Mouse (Mus musculus): ENCODE data around the gene Snrk. TPM values are rescaled to one million over a fixed set of nuclear protein-coding genes. Genes with fewer than 3 reads are reported as not detected.
A peak's percentile ranks its signal among the peaks of the same experiment; 100 is the strongest.

Gene Snrk
- polyA plus RNA-seq, 1 experiment from 2014 or later = 49.9 TPM

GRCm38 (mm10) chr9:122185953-122186352 is 68.9 kb downstream of the Snrk start:
- Histone ChIP-seq H3K27me3 (no peaks in the 10 kb centered on the region), H3K27ac (peak overlapping the region; percentile 75), H3K9ac (no peak overlapping the region), H3K4me3 (no peak overlapping the region), H3K4me1 (replicated peaks) (peaks cover 39% of the 10 kb centered on the region), H3K36me3 (no peaks in the 10 kb centered on the region), H3K4me2 (no peak overlapping the region), H3K9me3 (replicated peaks) (no peaks in the 10 kb centered on the region)
- WGBS = 79% methylated on average over 6 of the region's 6 CpGs
- no peak for ATAC-seq (replicated peaks; ENCODE audit: insufficient number of reproducible peaks, insufficient read depth, low FRiP score, low read depth)

- Histone ChIP-seq H3K4me2 (no peak overlapping the region), H3K9ac (no peak overlapping the region), H3K27me3 (no peaks in the 10 kb centered on the region), H3K27ac (peak overlapping the region; percentile 75), H3K4me3 (no peak overlapping the region), H3K4me1 (replicated peaks) (peaks cover 39% of the 10 kb centered on the region), H3K9me3 (replicated peaks) (no peaks in the 10 kb centered on the region), H3K36me3 (no peaks in the 10 kb centered on the region)
- 50% methylated on average over 1 of the region's 1 CpGs for WGBS
- ATAC-seq (replicated peaks; ENCODE audit: insufficient number of reproducible peaks, insufficient read depth, low FRiP score, low read depth) = no peak
Measured at GRCm38 (mm10) chr9:122186643-122187226, 69.7 kb downstream of the Snrk start.

DNA sequence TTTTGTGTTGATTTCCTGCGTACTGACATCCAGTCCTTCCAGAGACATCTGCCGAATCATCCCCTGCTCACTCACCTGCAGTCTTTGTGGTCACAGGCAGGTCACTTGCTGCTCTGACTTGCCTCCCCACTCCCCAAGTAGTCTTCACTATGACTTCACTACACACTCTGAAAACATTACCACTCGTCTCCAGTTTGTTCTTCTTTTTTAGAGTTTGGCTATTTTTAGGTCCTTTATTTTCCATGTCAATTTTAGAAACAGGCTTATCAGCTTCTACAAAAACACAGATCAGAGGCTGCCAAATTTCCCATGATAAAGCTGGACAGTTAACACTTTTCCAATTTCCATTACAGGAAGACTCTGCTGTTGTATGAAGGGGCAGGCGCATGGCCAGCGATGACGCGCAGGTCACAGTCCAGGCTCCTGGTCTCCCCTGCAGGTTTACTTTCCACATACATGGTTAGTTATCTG is 70.4 kb downstream of the Snrk start:
- no peaks in the 10 kb centered on the region for H3K36me3 ChIP-seq
- H3K4me3 ChIP-seq = no peak overlapping the region
- peaks cover 39% of the 10 kb centered on the region for H3K4me1 ChIP-seq (replicated peaks)
- H3K4me2 ChIP-seq = peak overlapping the region; percentile 21; the same call in 1 of the 2 replicates
- no peak overlapping the region for H3K9ac ChIP-seq
- WGBS = 34% methylated on average over 7 of the region's 7 CpGs
- peak; percentile 45 for ATAC-seq (replicated peaks; ENCODE audit: insufficient number of reproducible peaks, insufficient read depth, low FRiP score, low read depth)
- no peaks in the 10 kb centered on the region for H3K27me3 ChIP-seq
- H3K9me3 ChIP-seq (replicated peaks) = no peaks in the 10 kb centered on the region
- peak overlapping the region; percentile 75 for H3K27ac ChIP-seq

DNA sequence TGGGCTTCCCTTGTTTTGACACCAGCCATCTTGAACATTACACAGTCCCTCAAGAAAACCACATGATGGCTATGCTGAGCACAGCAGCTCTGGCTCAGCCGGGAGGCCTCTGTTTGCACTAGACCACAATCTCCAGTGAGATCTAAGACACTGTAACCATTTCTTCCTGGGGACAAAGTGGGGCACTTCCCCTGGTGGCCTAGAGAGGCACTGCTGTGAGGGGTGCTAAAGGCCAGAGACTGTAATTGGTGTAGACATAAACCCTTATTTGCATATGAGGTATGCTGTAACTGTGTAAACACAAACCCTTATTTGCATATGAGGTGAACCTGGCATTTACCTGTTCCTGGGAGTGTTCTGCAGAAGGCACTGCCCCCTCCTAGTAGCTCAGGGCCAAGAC is 71.7 kb downstream of the Snrk start:
- WGBS = 50% methylated on average over 1 of the region's 1 CpGs
- Histone ChIP-seq H3K9ac (no peak overlapping the region), H3K27me3 (no peaks in the 10 kb centered on the region), H3K4me2 (no peak overlapping the region), H3K4me3 (no peak overlapping the region), H3K36me3 (no peaks in the 10 kb centered on the region), H3K4me1 (replicated peaks) (peaks cover 42% of the 10 kb centered on the region), H3K27ac (no peak overlapping the region), H3K9me3 (replicated peaks) (no peaks in the 10 kb centered on the region)
- ATAC-seq (replicated peaks; ENCODE audit: insufficient number of reproducible peaks, insufficient read depth, low FRiP score, low read depth) = no peak

GRCm38 (mm10) chr9:122193361-122193760 is 76.3 kb downstream of the Snrk start:
- Histone ChIP-seq H3K9ac (no peak overlapping the region), H3K4me3 (no peak overlapping the region), H3K27me3 (no peaks in the 10 kb centered on the region), H3K36me3 (no peaks in the 10 kb centered on the region), H3K9me3 (replicated peaks) (no peaks in the 10 kb centered on the region), H3K4me1 (replicated peaks) (peaks cover 46% of the 10 kb centered on the region), H3K4me2 (no peak overlapping the region), H3K27ac (0 out of 2 replicates have a peak overlapping the region, but pooled peaks have one; percentile 32)
- ATAC-seq (replicated peaks; ENCODE audit: insufficient number of reproducible peaks, insufficient read depth, low FRiP score, low read depth) = no peak
- WGBS = 50% methylated on average over 5 of the region's 5 CpGs

GRCm38 (mm10) chr9:122193823-122194222 is 76.8 kb downstream of the Snrk start:
- no peak overlapping the region for H3K4me3 ChIP-seq
- no peak overlapping the region for H3K4me2 ChIP-seq
- ATAC-seq (replicated peaks; ENCODE audit: insufficient number of reproducible peaks, insufficient read depth, low FRiP score, low read depth) = no peak
- no peaks in the 10 kb centered on the region for H3K27me3 ChIP-seq
- no peak overlapping the region for H3K9ac ChIP-seq
- H3K36me3 ChIP-seq = no peaks in the 10 kb centered on the region
- H3K27ac ChIP-seq = 0 out of 2 replicates have a peak overlapping the region, but pooled peaks have one; percentile 32
- no peaks in the 10 kb centered on the region for H3K9me3 ChIP-seq (replicated peaks)
- WGBS = 81% methylated on average over 5 of the region's 5 CpGs
- peaks cover 42% of the 10 kb centered on the region for H3K4me1 ChIP-seq (replicated peaks)

DNA sequence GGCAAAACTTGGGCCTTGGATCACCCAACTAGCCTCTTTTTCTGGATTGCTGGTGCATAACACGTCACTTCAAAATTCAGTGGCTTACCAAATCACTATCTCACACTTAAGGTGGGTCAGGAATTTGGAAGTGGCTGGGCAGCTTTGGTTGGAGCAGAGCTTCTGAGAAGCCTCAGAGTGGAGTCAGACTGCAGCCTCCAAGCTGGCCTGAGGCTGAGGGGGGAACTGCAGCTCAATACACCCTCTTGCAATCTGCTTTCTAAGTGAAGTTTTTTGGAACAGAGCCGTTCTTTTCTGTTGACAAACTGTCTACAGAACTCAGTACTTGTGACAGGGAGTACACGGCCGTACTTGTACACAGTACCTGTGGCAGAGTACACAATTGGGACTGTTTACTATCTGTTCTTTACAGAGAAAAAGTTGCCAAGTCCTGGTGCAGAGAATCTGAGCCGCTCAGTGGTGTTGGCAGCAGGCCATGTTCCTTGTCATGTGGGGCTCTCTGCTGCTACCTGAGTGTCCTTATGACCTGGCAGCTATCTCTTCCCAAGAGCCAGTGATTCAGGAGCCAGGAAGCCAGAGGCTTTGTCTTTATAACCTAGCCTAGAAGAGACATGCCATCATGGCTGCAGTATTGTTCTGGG is 78.1 kb downstream of the Snrk start:
- WGBS = 35% methylated on average over 5 of the region's 5 CpGs
- Histone ChIP-seq H3K9me3 (replicated peaks) (no peaks in the 10 kb centered on the region), H3K27me3 (no peaks in the 10 kb centered on the region), H3K4me1 (replicated peaks) (peaks cover 45% of the 10 kb centered on the region), H3K27ac (peak overlapping the region; percentile 86), H3K9ac (no peak overlapping the region), H3K4me2 (no peak overlapping the region), H3K36me3 (no peaks in the 10 kb centered on the region), H3K4me3 (no peak overlapping the region)
- ATAC-seq (replicated peaks; ENCODE audit: insufficient number of reproducible peaks, insufficient read depth, low FRiP score, low read depth) = peak; percentile 41; the same call in 1 of the 2 replicates

- peak overlapping the region; percentile 86 for H3K27ac ChIP-seq
- WGBS = 48% methylated on average over 5 of the region's 5 CpGs
- no peaks in the 10 kb centered on the region for H3K36me3 ChIP-seq
- no peak overlapping the region for H3K4me2 ChIP-seq
- ATAC-seq (replicated peaks; ENCODE audit: insufficient number of reproducible peaks, insufficient read depth, low FRiP score, low read depth) = no peak
- no peak overlapping the region for H3K4me3 ChIP-seq
- H3K9ac ChIP-seq = no peak overlapping the region
- H3K4me1 ChIP-seq (replicated peaks) = peaks cover 45% of the 10 kb centered on the region
- no peaks in the 10 kb centered on the region for H3K9me3 ChIP-seq (replicated peaks)
- H3K27me3 ChIP-seq = no peaks in the 10 kb centered on the region
Measured at GRCm38 (mm10) chr9:122197021-122197420, 80.0 kb downstream of the Snrk start.

DNA sequence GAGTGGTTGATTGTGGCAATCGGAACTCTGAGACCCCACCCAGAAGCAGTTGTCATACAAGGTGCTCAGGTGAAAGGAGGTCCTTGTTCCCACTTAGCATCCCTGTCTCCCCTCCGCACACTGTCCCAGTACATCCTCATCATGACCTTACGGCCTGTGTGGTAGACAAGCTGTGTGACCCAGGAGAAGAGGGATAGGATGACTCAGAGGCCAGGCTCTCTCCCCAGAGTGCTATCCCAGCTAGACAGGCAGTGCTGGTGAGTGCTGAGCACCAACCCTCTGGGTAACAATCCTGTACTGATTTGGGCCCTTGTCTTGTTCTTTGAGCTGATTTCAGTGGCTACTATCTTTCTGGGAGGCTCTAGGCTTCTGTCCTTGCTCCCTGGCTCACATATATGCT is 81.6 kb downstream of the Snrk start:
- WGBS = 89% methylated on average over 3 of the region's 3 CpGs
- H3K9ac ChIP-seq = no peak overlapping the region

DNA sequence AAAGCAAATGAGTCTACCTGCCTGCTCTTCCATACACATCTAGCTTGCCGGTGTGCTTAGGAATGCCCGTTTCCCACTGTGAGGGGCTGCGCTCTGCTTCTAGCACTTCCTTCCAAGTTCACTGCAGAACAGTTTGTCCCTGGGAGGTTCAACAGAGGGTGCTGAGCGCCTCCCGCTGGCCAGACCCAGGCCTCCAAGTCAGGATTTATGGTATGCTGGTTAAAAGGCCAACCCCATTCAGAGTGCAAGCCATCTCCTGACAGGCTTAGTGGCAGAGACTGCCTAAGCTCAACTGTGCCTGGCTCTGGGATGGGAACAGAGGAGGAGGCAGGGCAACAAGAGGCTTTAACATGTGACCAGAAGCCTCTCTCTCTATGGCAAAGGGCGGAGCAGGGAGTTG is 82.2 kb downstream of the Snrk start:
- no peak overlapping the region for H3K4me3 ChIP-seq
- WGBS = 32% methylated on average over 6 of the region's 6 CpGs
- H3K4me2 ChIP-seq = no peak overlapping the region
- ATAC-seq (replicated peaks; ENCODE audit: insufficient number of reproducible peaks, insufficient read depth, low FRiP score, low read depth) = no peak; the same call in 1 of the 2 replicates
- no peaks in the 10 kb centered on the region for H3K36me3 ChIP-seq
- no peaks in the 10 kb centered on the region for H3K27me3 ChIP-seq
- H3K9me3 ChIP-seq (replicated peaks) = no peaks in the 10 kb centered on the region
- 0 out of 2 replicates have a peak overlapping the region, but pooled peaks have one; percentile 13 for H3K27ac ChIP-seq
- H3K9ac ChIP-seq = no peak overlapping the region
- H3K4me1 ChIP-seq (replicated peaks) = peaks cover 41% of the 10 kb centered on the region

More for the DNA sequence above, 81.6 kb downstream of the Snrk start:
- Histone ChIP-seq H3K36me3 (no peaks in the 10 kb centered on the region), H3K9me3 (replicated peaks) (no peaks in the 10 kb centered on the region), H3K27ac (no peak overlapping the region), H3K27me3 (no peaks in the 10 kb centered on the region), H3K4me2 (no peak overlapping the region), H3K4me1 (replicated peaks) (peaks cover 43% of the 10 kb centered on the region), H3K4me3 (no peak overlapping the region)
- ATAC-seq (replicated peaks; ENCODE audit: insufficient number of reproducible peaks, insufficient read depth, low FRiP score, low read depth) = no peak

- H3K4me3 ChIP-seq = no peak overlapping the region
- no peak for ATAC-seq (replicated peaks; ENCODE audit: insufficient number of reproducible peaks, insufficient read depth, low FRiP score, low read depth)
Measured at GRCm38 (mm10) chr9:122204508-122204907, 87.4 kb downstream of the Snrk start.

More at GRCm38 (mm10) chr9:122204508-122204907, 87.4 kb downstream of the Snrk start:
- Histone ChIP-seq H3K4me1 (replicated peaks) (peaks cover 22% of the 10 kb centered on the region), H3K9me3 (replicated peaks) (no peaks in the 10 kb centered on the region), H3K9ac (no peak overlapping the region), H3K4me2 (no peak overlapping the region), H3K27ac (no peak overlapping the region), H3K27me3 (no peaks in the 10 kb centered on the region), H3K36me3 (no peaks in the 10 kb centered on the region)
- WGBS = 71% methylated on average over 7 of the region's 7 CpGs
